Mouse (Mus musculus) embryonic facial prominence, embryonic 11.5 days (tissue): ENCODE measurements around the gene Fgfr2. TPM values are rescaled to one million over a fixed set of nuclear protein-coding genes. Genes with fewer than 3 reads are reported as not detected.

ENCODE experiments used
- ATAC-seq: fragments of 200-750 bp; cut with Nextera tagmentation; replicated peaks from 2 replicates; pipeline ENCODE4 v1.8.0; 2017; ENCODE audit warnings: low read depth; ENCODE audit not compliant: insufficient number of reproducible peaks, low FRiP score, low TSS enrichment
- DNase-seq: peaks from one replicate; pipeline ENCODE4 v3.0.0-alpha.2; 2015; ENCODE audit warnings: low spot score
- H3K27ac ChIP-seq: fragments of 300-500 bp; sonication (generic); replicated peaks from 2 replicates; pipeline ENCODE4 v1.5.1; 2014; ENCODE audit warnings: mild to moderate bottlenecking, low read depth, low read length, control low read depth
- H3K27me3 ChIP-seq: fragments of 300-500 bp; sonication (generic); 2 replicates; pipeline ENCODE4 v1.6.1; 2014; ENCODE audit warnings: mild to moderate bottlenecking, low read length, moderate library complexity, mixed read lengths; ENCODE audit not compliant: control insufficient read depth, insufficient read depth
- H3K36me3 ChIP-seq: fragments of 300-500 bp; sonication (generic); replicated peaks from 2 replicates; pipeline ENCODE4 v1.6.1; 2014; ENCODE audit warnings: low read depth, mild to moderate bottlenecking, low read length, moderate library complexity, mixed read lengths; ENCODE audit not compliant: control insufficient read depth, insufficient read depth
- H3K4me1 ChIP-seq: fragments of 300-500 bp; sonication (generic); 2 replicates; pipeline ENCODE4 v1.6.1; 2014; ENCODE audit warnings: low read length, mixed read lengths; ENCODE audit not compliant: control insufficient read depth, insufficient read depth
- H3K4me2 ChIP-seq: fragments of 300-500 bp; sonication (generic); 2 replicates; pipeline ENCODE4 v1.6.1; 2014; ENCODE audit warnings: low read depth, mild to moderate bottlenecking, control low read depth, low read length, moderate library complexity
- H3K4me3 ChIP-seq: fragments of 300-500 bp; sonication (generic); 2 replicates; pipeline ENCODE4 v1.5.1; 2014; ENCODE audit warnings: low read depth, low read length, control low read depth
- H3K9ac ChIP-seq: fragments of 300-500 bp; sonication (generic); replicated peaks from 2 replicates; pipeline ENCODE4 v1.6.1; 2014; ENCODE audit warnings: mild to moderate bottlenecking, control low read depth, low read length
- H3K9me3 ChIP-seq: fragments of 300-500 bp; sonication (generic); replicated peaks from 2 replicates; pipeline ENCODE4 v1.6.1; 2016; ENCODE audit warnings: mild to moderate bottlenecking, low read length, inconsistent platforms, mixed read lengths; ENCODE audit not compliant: control insufficient read depth
- WGBS: fragments of 180-500 bp; shearing (Covaris S2); extraction: QIAGEN DNeasy Blood & Tissue Kit; methylation state at CpG from one replicate; pipeline ENCODE4 v1.1.7; 2014; 5-methylcytosine and 5-hydroxymethylcytosine counted together
- polyA plus RNA-seq: library from polyadenylated mRNA; unstranded; fragments of >200 nt; fragmentation: Nextera tagmentation; extraction: Ambion mirVana; gene quantifications from 2 replicates; pipeline ENCODE4 v1.2.1, GENCODE M21; 2014

The Fgfr2 gene
- polyA plus RNA-seq, 1 experiment from 2014 or later, result 75.6 TPM

GRCm38 (mm10) chr7:132307722-132308271 is 815.4 kb downstream of the Fgfr2 start:
- DNase-seq, result no peak
- WGBS, result 76% methylated on average over 6 of the region's 6 CpGs
- no peaks in the 10 kb centered on the region for H3K9me3 ChIP-seq
- H3K4me2 ChIP-seq, result no peak overlapping the region
- no peaks in the 10 kb centered on the region for H3K36me3 ChIP-seq
- H3K4me1 ChIP-seq, result no peaks in the 10 kb centered on the region
- ATAC-seq, result no peak
- no peaks in the 10 kb centered on the region for H3K27me3 ChIP-seq
- no peak overlapping the region for H3K27ac ChIP-seq
- H3K4me3 ChIP-seq, result no peak overlapping the region
- no peak overlapping the region for H3K9ac ChIP-seq

GRCm38 (mm10) chr7:132306671-132307412 is 816.3 kb downstream of the Fgfr2 start:
- Histone ChIP-seq H3K27ac (no peak overlapping the region), H3K27me3 (no peaks in the 10 kb centered on the region), H3K9ac (no peak overlapping the region), H3K9me3 (no peaks in the 10 kb centered on the region), H3K4me2 (no peak overlapping the region), H3K4me3 (no peak overlapping the region), H3K36me3 (no peaks in the 10 kb centered on the region), H3K4me1 (no peaks in the 10 kb centered on the region; the same call in 1 of the 2 replicates)
- DNase-seq (no peak), ATAC-seq (no peak)
- 97% methylated on average over 8 of the region's 8 CpGs for WGBS

GRCm38 (mm10) chr7:132305492-132306375 is 817.4 kb downstream of the Fgfr2 start:
- no peaks in the 10 kb centered on the region for H3K27me3 ChIP-seq
- H3K9me3 ChIP-seq, result no peaks in the 10 kb centered on the region
- no peak overlapping the region for H3K27ac ChIP-seq
- H3K4me2 ChIP-seq, result no peak overlapping the region
- H3K36me3 ChIP-seq, result no peaks in the 10 kb centered on the region
- no peak overlapping the region for H3K4me3 ChIP-seq
- no peak for DNase-seq
- no peaks in the 10 kb centered on the region; the same call in 1 of the 2 replicates for H3K4me1 ChIP-seq
- WGBS, result 85% methylated on average over 5 of the region's 5 CpGs
- no peak for ATAC-seq
- no peak overlapping the region for H3K9ac ChIP-seq

- no peak overlapping the region for H3K27ac ChIP-seq
- H3K4me1 ChIP-seq, result no peaks in the 10 kb centered on the region; the same call in 1 of the 2 replicates
- H3K36me3 ChIP-seq, result no peaks in the 10 kb centered on the region
- DNase-seq, result no peak
- H3K9ac ChIP-seq, result no peak overlapping the region
- H3K9me3 ChIP-seq, result no peaks in the 10 kb centered on the region
- ATAC-seq, result no peak
- no peak overlapping the region for H3K4me2 ChIP-seq
- WGBS, result 75% methylated on average over 8 of the region's 8 CpGs
- H3K4me3 ChIP-seq, result no peak overlapping the region
- no peaks in the 10 kb centered on the region for H3K27me3 ChIP-seq
These were observed 818.6 kb downstream of the Fgfr2 start for GRCm38 (mm10) chr7:132304424-132305085.

GRCm38 (mm10) chr7:132303988-132304387 is 819.2 kb downstream of the Fgfr2 start:
- H3K27ac ChIP-seq, result no peak overlapping the region
- H3K4me2 ChIP-seq, result no peak overlapping the region
- H3K4me1 ChIP-seq, result no peaks in the 10 kb centered on the region; the same call in 1 of the 2 replicates
- DNase-seq (no peak), ATAC-seq (no peak)
- no peak overlapping the region for H3K4me3 ChIP-seq
- no peak overlapping the region for H3K9ac ChIP-seq
- 66% methylated on average over 7 of the region's 7 CpGs for WGBS
- H3K27me3 ChIP-seq, result no peaks in the 10 kb centered on the region
- no peaks in the 10 kb centered on the region for H3K9me3 ChIP-seq
- H3K36me3 ChIP-seq, result no peaks in the 10 kb centered on the region

- WGBS, result 69% methylated on average over 8 of the region's 8 CpGs
- no peak overlapping the region for H3K4me3 ChIP-seq
- no peak overlapping the region for H3K27ac ChIP-seq
- ATAC-seq (no peak), DNase-seq (peak; percentile 30)
- H3K36me3 ChIP-seq, result no peaks in the 10 kb centered on the region
- no peak overlapping the region for H3K9ac ChIP-seq
- no peaks in the 10 kb centered on the region for H3K9me3 ChIP-seq
- no peaks in the 10 kb centered on the region for H3K27me3 ChIP-seq
- H3K4me2 ChIP-seq, result no peak overlapping the region
- no peaks in the 10 kb centered on the region; the same call in 1 of the 2 replicates for H3K4me1 ChIP-seq
These were observed 820.5 kb downstream of the Fgfr2 start for GRCm38 (mm10) chr7:132302508-132303241.

- Histone ChIP-seq H3K9me3 (no peaks in the 10 kb centered on the region), H3K27me3 (no peaks in the 10 kb centered on the region)
These were observed 823.4 kb downstream of the Fgfr2 start for GRCm38 (mm10) chr7:132299661-132300210.

More at GRCm38 (mm10) chr7:132299661-132300210, 823.4 kb downstream of the Fgfr2 start:
- 37% methylated on average over 5 of the region's 5 CpGs for WGBS
- Histone ChIP-seq H3K4me1 (no peaks in the 10 kb centered on the region; the same call in 1 of the 2 replicates), H3K27ac (no peak overlapping the region), H3K9ac (no peak overlapping the region), H3K4me3 (no peak overlapping the region), H3K36me3 (no peaks in the 10 kb centered on the region), H3K4me2 (no peak overlapping the region)
- ATAC-seq (no peak), DNase-seq (peak; percentile 21)
